Mouse (Mus musculus) stomach, postnatal 0 days (tissue): ENCODE data around the gene A4galt.
"Not testable (repeated sequence)": the region's sequence is repeated elsewhere in the genome, so short reads cannot be mapped to it uniquely, and the experiment has no call there.

Source experiments
- CTCF ChIP-seq: IDR thresholded peaks from 2 replicates; pipeline ENCODE4 v1.5.1; 2016; ENCODE audit warnings: antibody characterized with exemption, low read depth, mild to moderate bottlenecking, moderate library complexity
- EP300 ChIP-seq: optimal IDR thresholded peaks from 2 replicates; pipeline ENCODE3; 2016; ENCODE audit warnings: antibody characterized with exemption

DNA sequence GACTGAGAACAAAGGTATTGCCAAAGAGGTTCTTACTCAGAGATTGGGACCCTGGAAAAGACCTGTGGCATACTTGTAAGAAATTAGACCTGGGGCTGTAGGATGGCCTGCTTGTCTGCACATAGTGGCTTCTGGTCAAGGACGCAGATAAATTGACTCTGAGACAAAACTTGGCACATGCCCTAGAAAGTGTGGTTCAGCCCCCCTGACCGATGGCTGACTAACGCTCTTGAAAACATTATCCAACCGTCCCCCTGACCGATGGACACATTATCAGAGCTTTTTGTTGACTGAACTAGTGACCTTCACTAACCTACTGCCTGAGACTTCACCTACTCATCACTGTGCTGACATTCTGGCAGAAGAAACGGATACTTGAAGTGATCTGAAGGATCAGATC lies 18.4 kb upstream of the A4galt start:
- TF ChIP-seq EP300, CTCF: not testable (repeated sequence)
